Mouse (Mus musculus): ENCODE measurements around the gene Vmn1r226. TPM values are rescaled to one million over a fixed set of nuclear protein-coding genes. Genes with fewer than 3 reads are reported as not detected.

The Vmn1r226 gene
- not detected in 2 replicates for polyA plus RNA-seq (2011; ENCODE audit: insufficient read length, low read depth, missing spikeins)

DNA sequence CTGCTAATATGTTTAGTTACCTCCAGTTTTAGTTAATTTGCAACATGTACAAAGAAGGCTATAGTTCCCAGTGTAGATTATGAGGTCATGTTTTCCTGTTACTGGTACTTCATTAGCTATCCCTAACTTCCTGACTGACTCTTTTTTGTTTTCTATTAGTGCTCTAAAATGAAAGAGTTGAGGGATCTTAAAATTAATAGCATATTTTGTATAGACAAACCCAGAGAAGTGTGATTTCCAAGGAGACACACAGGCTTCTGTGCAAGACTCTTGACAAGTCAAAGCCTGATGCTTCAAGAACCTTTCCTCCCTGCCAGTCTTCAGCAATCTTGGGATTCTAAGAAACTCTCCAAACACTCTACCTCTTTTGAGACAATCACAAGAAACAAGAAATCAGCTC is at the start of gene Vmn1r226:
Vmn1r226 (plus strand) TSS at position 301 of the 400 bp plus-strand sequence.
- H3K4me3 ChIP-seq (ENCODE audit: insufficient read depth, low read length), result no peak within 1 kb of the TSS
- TF ChIP-seq CTCF (IDR thresholded peaks at IDR 0.05; ENCODE audit: borderline replicate concordance, insufficient read depth, low read length) (no peak), POLR2A (IDR thresholded peaks at IDR 0.05; ENCODE audit: low read depth, low read length) (no peak)
- H3K4me1 ChIP-seq (ENCODE audit: control insufficient read depth, insufficient read depth, low read length), result no peaks in the 10 kb centered on the region
- no peak within 1 kb of the TSS for H3K27ac ChIP-seq (ENCODE audit: insufficient read depth, low read length)

DNA sequence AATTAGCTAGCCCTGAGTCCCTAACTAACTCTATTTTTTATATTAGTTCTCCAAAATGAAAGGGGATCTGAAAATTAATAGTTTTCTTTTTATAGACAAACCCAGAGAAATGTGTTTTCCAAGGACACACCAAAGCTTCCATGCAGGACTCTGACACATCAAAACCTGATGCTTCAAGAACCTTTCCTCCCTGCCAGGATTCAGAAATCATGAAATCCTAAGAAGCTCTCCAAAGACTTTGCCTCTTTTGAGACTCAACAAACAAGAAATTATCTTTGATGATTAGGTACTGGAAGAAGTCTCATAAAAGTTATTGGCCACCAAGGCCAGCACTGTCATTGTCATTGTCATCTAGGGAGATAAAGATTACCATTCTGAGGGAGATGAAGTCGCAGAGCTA is 46.9 kb downstream of the Vmn1r226 start, which contains the start of gene Vmn1r227:
Vmn1r227 (plus strand) TSS at position 301 of the 400 bp plus-strand sequence.
- Histone ChIP-seq H3K27ac (ENCODE audit: insufficient read depth, low read length) (no peak within 1 kb of the TSS), H3K4me1 (ENCODE audit: control insufficient read depth, insufficient read depth, low read length) (no peaks in the 10 kb centered on the region), H3K4me3 (ENCODE audit: insufficient read depth, low read length) (no peak within 1 kb of the TSS)
- TF ChIP-seq CTCF (IDR thresholded peaks at IDR 0.05; ENCODE audit: borderline replicate concordance, insufficient read depth, low read length), result no peak
- TF ChIP-seq POLR2A (IDR thresholded peaks at IDR 0.05; ENCODE audit: low read depth, low read length), result no peak

Other genes starting within 250 kb of the Vmn1r226 start
- gene Vmn2r108, start 201.5 kb upstream of the Vmn1r226 start, polyA plus RNA-seq (2011; ENCODE audit: insufficient read length, low read depth, missing spikeins), result not detected in 2 replicates
- gene Vmn1r225, start 184.7 kb upstream of the Vmn1r226 start, polyA plus RNA-seq (2011; ENCODE audit: insufficient read length, low read depth, missing spikeins), result not detected in 2 replicates
- not detected in 2 replicates for gene Vmn2r109, start 118.1 kb upstream of the Vmn1r226 start, polyA plus RNA-seq (2011; ENCODE audit: insufficient read length, low read depth, missing spikeins)
- not detected in 2 replicates for gene Vmn2r110, start 86.4 kb upstream of the Vmn1r226 start, polyA plus RNA-seq (2011; ENCODE audit: insufficient read length, low read depth, missing spikeins)
- gene Fpr-rs3, start 58.0 kb upstream of the Vmn1r226 start, polyA plus RNA-seq (2011; ENCODE audit: insufficient read length, low read depth, missing spikeins), result not detected in 2 replicates
- not detected in 2 replicates for gene Vmn1r227, start 47.0 kb downstream of the Vmn1r226 start, polyA plus RNA-seq (2011; ENCODE audit: insufficient read length, low read depth, missing spikeins)
- gene Vmn1r228, start 103.3 kb downstream of the Vmn1r226 start, polyA plus RNA-seq (2011; ENCODE audit: insufficient read length, low read depth, missing spikeins), result not detected in 2 replicates
- gene Vmn1r229, start 128.7 kb downstream of the Vmn1r226 start, polyA plus RNA-seq (2011; ENCODE audit: insufficient read length, low read depth, missing spikeins), result not detected in 2 replicates
- gene Vmn1r230, start 157.6 kb downstream of the Vmn1r226 start, polyA plus RNA-seq (2011; ENCODE audit: insufficient read length, low read depth, missing spikeins), result not detected in 2 replicates
- not detected in 2 replicates for gene Vmn1r231, start 222.2 kb downstream of the Vmn1r226 start, polyA plus RNA-seq (2011; ENCODE audit: insufficient read length, low read depth, missing spikeins)
- not detected in 2 replicates for gene Vmn1r232, start 236.9 kb downstream of the Vmn1r226 start, polyA plus RNA-seq (2011; ENCODE audit: insufficient read length, low read depth, missing spikeins)